Mouse (Mus musculus): ENCODE results near the gene Lrrc2. TPM values are rescaled to one million over a fixed set of nuclear protein-coding genes. Genes with fewer than 3 reads are reported as not detected.
A peak's percentile ranks its signal among the peaks of the same experiment; 100 is the strongest.

Gene Lrrc2
- polyA plus RNA-seq, 1 experiment from 2014 or later: 0.04 TPM

DNA sequence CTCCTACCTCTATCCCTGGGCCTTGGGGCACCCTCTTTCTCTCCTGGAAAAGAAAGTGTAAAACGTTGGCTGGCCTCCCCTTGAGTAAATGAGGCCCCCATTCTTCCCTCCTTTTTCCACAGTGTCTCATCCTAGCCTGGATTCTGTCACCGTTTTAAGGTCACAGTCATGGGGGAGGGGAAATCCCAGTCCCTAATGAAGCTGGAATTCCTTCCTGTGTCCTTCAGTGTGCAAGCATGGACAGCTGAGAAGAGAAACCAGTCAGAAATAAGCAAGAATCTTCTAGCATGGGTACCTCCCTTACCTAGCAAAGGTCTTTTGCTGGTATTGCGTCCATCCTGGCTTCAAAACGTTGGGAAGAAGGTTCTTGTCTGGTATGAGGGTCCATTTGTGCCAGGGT, 37.8 kb downstream of the Lrrc2 start:
- Histone ChIP-seq H3K9me3 (ENCODE audit: control insufficient read depth, low read length) (no peaks in the 10 kb centered on the region), H3K4me3 (ENCODE audit: low read depth, low read length) (no peak overlapping the region), H3K27ac (ENCODE audit: low read depth, low read length) (no peak overlapping the region), H3K36me3 (ENCODE audit: control insufficient read depth, insufficient read depth, low read length) (no peaks in the 10 kb centered on the region), H3K4me2 (no peak overlapping the region), H3K9ac (ENCODE audit: low read length) (no peak overlapping the region), H3K27me3 (ENCODE audit: control insufficient read depth, insufficient read depth, low read length) (no peaks in the 10 kb centered on the region), H3K4me1 (ENCODE audit: control insufficient read depth, insufficient read depth, low read length) (no peaks in the 10 kb centered on the region)
- 58% methylated on average over 4 of the region's 4 CpGs for WGBS
- DNase-seq (ENCODE audit: low spot score, missing footprints) (no peak), ATAC-seq (ENCODE audit: low FRiP score) (no peak)

DNA sequence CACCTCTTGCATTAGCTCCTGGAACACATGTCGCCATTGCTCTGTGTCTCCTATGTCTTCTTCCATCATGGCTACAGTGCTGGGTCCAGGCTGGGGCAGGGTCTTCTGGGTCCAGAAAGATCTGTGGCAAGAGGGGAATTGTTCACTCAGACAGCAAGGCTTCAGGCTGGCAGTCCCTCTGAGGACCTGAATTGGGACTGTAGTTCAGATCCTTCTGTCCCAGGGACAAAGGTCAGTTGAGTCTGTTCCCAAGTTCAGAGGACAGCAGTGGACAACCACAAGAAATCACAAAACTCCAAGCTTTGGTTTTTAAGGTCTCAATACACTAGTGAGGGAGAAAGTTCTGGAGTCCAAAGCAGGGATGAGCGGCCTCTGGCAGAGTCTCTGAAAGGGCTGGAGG, 38.2 kb downstream of the Lrrc2 start:
- Histone ChIP-seq H3K27ac (ENCODE audit: low read depth, low read length) (no peak overlapping the region), H3K9ac (ENCODE audit: low read length) (no peak overlapping the region), H3K27me3 (ENCODE audit: control insufficient read depth, insufficient read depth, low read length) (no peaks in the 10 kb centered on the region), H3K4me2 (no peak overlapping the region), H3K4me3 (ENCODE audit: low read depth, low read length) (no peak overlapping the region), H3K4me1 (ENCODE audit: control insufficient read depth, insufficient read depth, low read length) (no peaks in the 10 kb centered on the region), H3K9me3 (ENCODE audit: control insufficient read depth, low read length) (no peaks in the 10 kb centered on the region), H3K36me3 (ENCODE audit: control insufficient read depth, insufficient read depth, low read length) (no peaks in the 10 kb centered on the region)
- 91% methylated on average over 2 of the region's 2 CpGs for WGBS
- ATAC-seq (ENCODE audit: low FRiP score): no peak
- no peak for DNase-seq (ENCODE audit: low spot score, missing footprints)

GRCm38 (mm10) chr9:110990204-110990603, 38.9 kb downstream of the Lrrc2 start, which contains the start of gene Rtp3:
Gene Rtp3, minus strand, starts transcription at chr9:110990583.
- Histone ChIP-seq H3K9ac (ENCODE audit: low read length) (no peak within 1 kb of the TSS), H3K9me3 (ENCODE audit: control insufficient read depth, low read length) (no peaks in the 10 kb centered on the region), H3K36me3 (ENCODE audit: control insufficient read depth, insufficient read depth, low read length) (no peaks in the 10 kb centered on the region), H3K4me3 (ENCODE audit: low read depth, low read length) (no peak within 1 kb of the TSS), H3K27ac (ENCODE audit: low read depth, low read length) (no peak within 1 kb of the TSS), H3K4me2 (no peak within 1 kb of the TSS), H3K27me3 (ENCODE audit: control insufficient read depth, insufficient read depth, low read length) (no peaks in the 10 kb centered on the region), H3K4me1 (ENCODE audit: control insufficient read depth, insufficient read depth, low read length) (no peaks in the 10 kb centered on the region)
- DNase-seq (ENCODE audit: low spot score, missing footprints): no peak
- WGBS: 69% methylated on average over 6 of the region's 6 CpGs
- no peak for ATAC-seq (ENCODE audit: low FRiP score)

DNA sequence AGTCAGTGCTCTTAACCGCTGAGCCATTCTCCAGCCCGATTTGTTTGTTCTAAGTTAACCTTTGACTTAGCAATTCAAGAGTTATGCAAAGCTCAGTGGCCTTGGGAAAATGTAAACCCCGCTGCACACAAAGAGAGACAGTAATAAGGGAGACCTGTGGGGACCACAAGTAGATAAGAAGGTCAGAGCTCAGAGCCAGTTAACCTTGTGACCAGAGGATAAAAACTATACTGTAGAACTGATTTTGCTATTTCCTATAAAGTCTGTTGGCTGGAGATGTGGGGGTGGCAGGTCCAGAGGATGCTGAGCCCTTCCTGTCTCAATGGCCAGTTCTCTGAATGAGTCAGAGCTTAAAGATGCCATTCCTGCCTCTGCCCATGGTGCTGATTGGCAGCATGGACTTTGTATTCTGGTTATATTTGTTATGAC, 42.0 kb downstream of the Lrrc2 start:
- ATAC-seq (ENCODE audit: low FRiP score) (no peak), DNase-seq (ENCODE audit: low spot score, missing footprints) (no peak)
- Histone ChIP-seq H3K27ac (ENCODE audit: low read depth, low read length) (no peak overlapping the region), H3K4me1 (ENCODE audit: control insufficient read depth, insufficient read depth, low read length) (no peaks in the 10 kb centered on the region), H3K36me3 (ENCODE audit: control insufficient read depth, insufficient read depth, low read length) (no peaks in the 10 kb centered on the region), H3K9ac (ENCODE audit: low read length) (no peak overlapping the region), H3K9me3 (ENCODE audit: control insufficient read depth, low read length) (no peaks in the 10 kb centered on the region), H3K4me2 (no peak overlapping the region), H3K27me3 (ENCODE audit: control insufficient read depth, insufficient read depth, low read length) (no peaks in the 10 kb centered on the region), H3K4me3 (ENCODE audit: low read depth, low read length) (no peak overlapping the region)
- WGBS: 46% methylated on average over 3 of the region's 3 CpGs

DNA sequence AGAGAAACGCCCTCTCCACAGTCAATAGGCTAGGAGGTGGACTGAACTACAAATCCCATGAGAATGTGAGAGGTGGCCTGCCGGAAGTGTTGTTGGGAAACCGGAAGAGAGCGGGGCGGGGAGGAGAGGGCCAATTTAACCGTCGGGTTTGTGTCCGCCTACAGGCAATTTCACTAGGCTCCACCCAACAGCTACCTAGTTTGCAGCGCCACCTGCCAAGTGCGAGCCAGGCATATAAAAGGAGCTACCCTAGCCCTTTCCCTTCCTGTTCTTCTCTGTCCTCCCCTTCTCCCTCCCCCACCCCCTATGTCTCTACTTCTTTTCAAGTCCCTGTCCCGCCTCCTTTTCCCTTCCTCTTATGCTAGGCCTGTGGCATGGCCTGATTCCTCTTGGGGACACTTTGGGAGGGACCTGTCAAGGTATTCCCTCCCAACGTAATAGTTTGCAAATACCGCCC, 43.4 kb downstream of the Lrrc2 start:
- no peaks in the 10 kb centered on the region for H3K9me3 ChIP-seq (ENCODE audit: control insufficient read depth, low read length)
- peak overlapping the region; percentile 36 for H3K4me3 ChIP-seq (ENCODE audit: low read depth, low read length)
- WGBS: 10% methylated on average over 13 of the region's 13 CpGs
- peak overlapping the region; percentile 41 for H3K4me2 ChIP-seq
- H3K9ac ChIP-seq (ENCODE audit: low read length): peak overlapping the region; percentile 28
- no peaks in the 10 kb centered on the region for H3K36me3 ChIP-seq (ENCODE audit: control insufficient read depth, insufficient read depth, low read length)
- no peaks in the 10 kb centered on the region for H3K27me3 ChIP-seq (ENCODE audit: control insufficient read depth, insufficient read depth, low read length)
- DNase-seq (ENCODE audit: low spot score, missing footprints) (peak; percentile 94), ATAC-seq (ENCODE audit: low FRiP score) (peak; percentile 89)
- no peaks in the 10 kb centered on the region for H3K4me1 ChIP-seq (ENCODE audit: control insufficient read depth, insufficient read depth, low read length)
- no peak overlapping the region for H3K27ac ChIP-seq (ENCODE audit: low read depth, low read length)

DNA sequence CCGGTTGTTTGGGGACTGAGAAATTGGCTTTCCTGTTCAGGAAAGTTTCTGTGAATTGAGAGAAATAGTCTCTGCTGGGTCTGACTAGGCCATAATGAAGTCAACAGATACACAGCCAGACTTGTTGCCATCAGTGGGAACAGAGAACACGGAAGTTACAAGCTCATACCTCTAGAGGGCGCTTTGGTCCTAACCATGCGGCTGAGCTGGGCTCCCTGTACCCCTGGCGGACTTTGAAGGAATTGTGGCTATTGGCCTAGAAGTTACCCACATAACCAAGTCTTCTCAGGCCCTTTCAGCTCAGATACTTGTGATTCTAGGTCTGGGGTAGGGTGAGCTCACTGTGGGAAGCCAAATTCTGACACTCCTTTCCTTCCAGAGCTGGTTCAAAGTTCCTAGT, 45.9 kb downstream of the Lrrc2 start:
- Histone ChIP-seq H3K36me3 (ENCODE audit: control insufficient read depth, insufficient read depth, low read length) (no peaks in the 10 kb centered on the region), H3K4me2 (no peak overlapping the region), H3K4me1 (ENCODE audit: control insufficient read depth, insufficient read depth, low read length) (no peaks in the 10 kb centered on the region), H3K9ac (ENCODE audit: low read length) (no peak overlapping the region), H3K9me3 (ENCODE audit: control insufficient read depth, low read length) (no peaks in the 10 kb centered on the region), H3K27me3 (ENCODE audit: control insufficient read depth, insufficient read depth, low read length) (no peaks in the 10 kb centered on the region), H3K27ac (ENCODE audit: low read depth, low read length) (no peak overlapping the region), H3K4me3 (ENCODE audit: low read depth, low read length) (no peak overlapping the region)
- 2% methylated on average over 5 of the region's 5 CpGs for WGBS
- no peak for ATAC-seq (ENCODE audit: low FRiP score)
- peak; percentile 95 for DNase-seq (ENCODE audit: low spot score, missing footprints)

DNA sequence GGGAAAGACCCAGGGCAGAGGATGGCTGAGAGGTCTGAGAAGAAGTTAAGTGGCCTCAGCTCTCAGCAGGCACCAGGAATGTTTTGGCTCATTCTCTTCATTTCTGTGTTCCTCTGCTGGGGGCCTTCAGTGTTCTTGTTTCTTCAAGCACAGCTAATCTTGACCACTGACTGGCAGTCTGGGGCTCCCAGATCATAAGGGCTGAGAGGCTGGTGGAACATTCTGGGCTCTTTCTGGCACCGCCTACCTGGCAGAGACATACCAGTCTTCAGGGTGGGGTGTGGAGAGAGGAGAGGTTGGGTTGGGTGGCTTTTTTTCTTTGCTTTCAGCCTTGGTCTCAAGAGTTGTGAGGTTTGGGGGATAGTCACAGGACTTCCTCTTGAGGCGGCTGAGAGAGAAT, 47.7 kb downstream of the Lrrc2 start:
- H3K4me2 ChIP-seq: no peak overlapping the region
- H3K4me1 ChIP-seq (ENCODE audit: control insufficient read depth, insufficient read depth, low read length): no peaks in the 10 kb centered on the region
- ATAC-seq (ENCODE audit: low FRiP score) (no peak), DNase-seq (ENCODE audit: low spot score, missing footprints) (no peak)
- 92% methylated on average over 2 of the region's 2 CpGs for WGBS
- H3K27me3 ChIP-seq (ENCODE audit: control insufficient read depth, insufficient read depth, low read length): no peaks in the 10 kb centered on the region
- no peak overlapping the region for H3K9ac ChIP-seq (ENCODE audit: low read length)
- no peak overlapping the region for H3K4me3 ChIP-seq (ENCODE audit: low read depth, low read length)
- no peaks in the 10 kb centered on the region for H3K9me3 ChIP-seq (ENCODE audit: control insufficient read depth, low read length)
- H3K27ac ChIP-seq (ENCODE audit: low read depth, low read length): no peak overlapping the region
- no peaks in the 10 kb centered on the region for H3K36me3 ChIP-seq (ENCODE audit: control insufficient read depth, insufficient read depth, low read length)

GRCm38 (mm10) chr9:110999856-111000255, 48.5 kb downstream of the Lrrc2 start:
- 86% methylated on average over 10 of the region's 10 CpGs for WGBS
- Histone ChIP-seq H3K4me1 (ENCODE audit: control insufficient read depth, insufficient read depth, low read length) (no peaks in the 10 kb centered on the region), H3K9ac (ENCODE audit: low read length) (no peak overlapping the region), H3K27ac (ENCODE audit: low read depth, low read length) (no peak overlapping the region), H3K4me2 (no peak overlapping the region), H3K36me3 (ENCODE audit: control insufficient read depth, insufficient read depth, low read length) (no peaks in the 10 kb centered on the region), H3K4me3 (ENCODE audit: low read depth, low read length) (no peak overlapping the region), H3K9me3 (ENCODE audit: control insufficient read depth, low read length) (no peaks in the 10 kb centered on the region), H3K27me3 (ENCODE audit: control insufficient read depth, insufficient read depth, low read length) (no peaks in the 10 kb centered on the region)
- DNase-seq (ENCODE audit: low spot score, missing footprints) (no peak), ATAC-seq (ENCODE audit: low FRiP score) (no peak)

- Histone ChIP-seq H3K27ac (ENCODE audit: low read depth, low read length) (no peak overlapping the region), H3K36me3 (ENCODE audit: control insufficient read depth, insufficient read depth, low read length) (no peaks in the 10 kb centered on the region), H3K4me3 (ENCODE audit: low read depth, low read length) (no peak overlapping the region), H3K4me1 (ENCODE audit: control insufficient read depth, insufficient read depth, low read length) (no peaks in the 10 kb centered on the region), H3K9ac (ENCODE audit: low read length) (no peak overlapping the region), H3K4me2 (no peak overlapping the region), H3K9me3 (ENCODE audit: control insufficient read depth, low read length) (no peaks in the 10 kb centered on the region), H3K27me3 (ENCODE audit: control insufficient read depth, insufficient read depth, low read length) (no peaks in the 10 kb centered on the region)
- WGBS: 83% methylated on average over 12 of the region's 12 CpGs
- DNase-seq (ENCODE audit: low spot score, missing footprints) (no peak), ATAC-seq (ENCODE audit: low FRiP score) (no peak)
These were observed 50.3 kb downstream of the Lrrc2 start for GRCm38 (mm10) chr9:111001621-111002020.

GRCm38 (mm10) chr9:111003279-111003678, 51.9 kb downstream of the Lrrc2 start:
- no peak overlapping the region for H3K9ac ChIP-seq (ENCODE audit: low read length)
- H3K4me2 ChIP-seq: no peak overlapping the region
- no peaks in the 10 kb centered on the region for H3K4me1 ChIP-seq (ENCODE audit: control insufficient read depth, insufficient read depth, low read length)
- no peaks in the 10 kb centered on the region for H3K36me3 ChIP-seq (ENCODE audit: control insufficient read depth, insufficient read depth, low read length)
- H3K9me3 ChIP-seq (ENCODE audit: control insufficient read depth, low read length): no peaks in the 10 kb centered on the region
- 95% methylated on average over 9 of the region's 9 CpGs for WGBS
- no peak overlapping the region for H3K27ac ChIP-seq (ENCODE audit: low read depth, low read length)
- ATAC-seq (ENCODE audit: low FRiP score): no peak
- H3K4me3 ChIP-seq (ENCODE audit: low read depth, low read length): no peak overlapping the region
- no peaks in the 10 kb centered on the region for H3K27me3 ChIP-seq (ENCODE audit: control insufficient read depth, insufficient read depth, low read length)
- no peak for DNase-seq (ENCODE audit: low spot score, missing footprints)

All from midbrain, embryonic 11.5 days (tissue).